Mouse (Mus musculus) lung, postnatal 14 days (tissue): ENCODE results near the gene Cyp1a1.
"Not testable (repeated sequence)": the region's sequence is repeated elsewhere in the genome, so short reads cannot be mapped to it uniquely, and the experiment has no call there.

Source experiments
- DNase-seq: peaks from one replicate; pipeline ENCODE4 v3.0.0; 2021

Cyp1a1 gene

DNA sequence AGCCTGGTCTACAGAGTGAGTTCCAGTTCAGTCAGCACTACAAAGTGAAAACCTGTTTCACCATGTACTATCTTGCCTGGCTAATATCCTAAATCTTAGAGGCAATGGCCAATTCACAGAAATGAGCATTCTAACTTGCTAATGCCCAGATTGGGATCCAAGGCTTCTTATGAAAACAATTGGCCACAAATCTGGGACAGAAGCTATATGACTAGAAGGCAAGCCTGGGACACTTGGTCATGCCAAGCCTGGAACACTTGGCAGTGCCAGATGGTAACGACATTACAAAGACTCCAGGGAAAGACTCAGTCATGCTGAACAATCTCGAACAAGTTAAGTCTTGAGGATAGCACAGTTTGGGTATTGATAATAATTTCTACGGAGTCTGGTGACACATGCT lies 18.8 kb downstream of the Cyp1a1 start:
- DNase-seq, result no peak

DNA sequence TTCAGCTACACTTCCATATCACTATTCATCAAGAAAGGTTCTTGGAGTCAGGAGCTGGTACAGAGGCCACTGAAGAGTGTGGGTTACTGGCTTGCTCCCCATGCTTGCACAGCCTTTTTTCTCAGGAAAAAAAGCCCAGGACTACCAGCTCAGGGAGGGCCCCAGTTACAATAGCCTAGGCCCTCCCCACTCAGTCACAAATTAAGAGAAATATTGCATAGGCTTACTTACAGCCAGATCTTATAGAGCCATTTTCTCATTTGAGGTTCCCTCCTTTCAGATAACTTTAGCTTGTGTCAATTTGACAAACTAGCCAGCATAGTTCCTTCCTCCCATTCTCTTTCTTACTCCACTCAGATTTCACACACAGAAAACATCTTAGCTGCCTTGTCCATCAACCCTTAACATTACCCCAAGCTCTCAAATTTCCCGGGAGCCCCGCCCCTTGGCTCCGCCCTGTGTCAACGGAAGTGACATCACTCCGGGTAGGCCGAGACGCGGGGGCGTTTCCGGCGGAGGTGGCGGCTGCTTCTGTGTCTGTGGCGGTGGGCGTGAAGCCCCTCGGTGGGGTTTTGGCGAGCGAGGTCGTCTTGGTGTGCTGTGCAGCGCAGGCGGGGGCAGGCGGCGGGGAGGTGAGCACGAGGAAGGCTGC lies 20.5 kb downstream of the Cyp1a1 start, which contains the start of gene Edc3:
Gene Edc3, plus strand, starts transcription at position 473 of the 652 bp plus-strand sequence.
- DNase-seq, result peak; percentile 94

DNA sequence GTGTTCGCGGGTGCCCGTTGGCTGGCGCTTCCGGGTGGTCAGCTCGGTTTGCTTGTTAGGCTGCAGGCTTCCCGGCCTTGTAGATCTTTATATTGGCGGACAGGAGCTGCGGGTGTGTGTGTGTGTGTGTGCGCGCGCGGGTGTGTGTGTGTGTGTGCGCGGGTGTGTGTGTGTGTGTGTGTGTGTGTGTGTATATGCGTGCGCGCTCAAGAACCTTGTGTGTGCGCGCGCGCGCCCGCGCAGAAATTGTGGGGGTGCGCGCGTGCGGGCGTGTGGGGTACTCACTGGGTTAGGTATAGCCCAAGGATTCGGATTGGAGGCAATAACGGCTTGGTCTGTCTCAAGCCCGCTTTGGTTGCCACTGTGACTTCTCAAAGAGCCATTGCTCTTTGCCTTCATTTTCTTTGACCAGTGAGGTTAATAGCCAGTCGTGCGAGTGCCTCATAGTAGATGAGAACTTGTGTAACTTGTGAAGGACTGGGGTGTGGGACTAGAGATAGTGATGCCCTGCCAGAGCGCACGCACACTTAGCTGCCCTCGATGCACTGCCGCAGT lies 21.1 kb downstream of the Cyp1a1 start:
- peak; percentile 55 for DNase-seq

GRCm38 (mm10) chr9:57710214-57710613 lies 22.5 kb downstream of the Cyp1a1 start:
- DNase-seq, result not testable (repeated sequence)

GRCm38 (mm10) chr9:57712194-57712593 lies 24.5 kb downstream of the Cyp1a1 start:
- no peak for DNase-seq

DNA sequence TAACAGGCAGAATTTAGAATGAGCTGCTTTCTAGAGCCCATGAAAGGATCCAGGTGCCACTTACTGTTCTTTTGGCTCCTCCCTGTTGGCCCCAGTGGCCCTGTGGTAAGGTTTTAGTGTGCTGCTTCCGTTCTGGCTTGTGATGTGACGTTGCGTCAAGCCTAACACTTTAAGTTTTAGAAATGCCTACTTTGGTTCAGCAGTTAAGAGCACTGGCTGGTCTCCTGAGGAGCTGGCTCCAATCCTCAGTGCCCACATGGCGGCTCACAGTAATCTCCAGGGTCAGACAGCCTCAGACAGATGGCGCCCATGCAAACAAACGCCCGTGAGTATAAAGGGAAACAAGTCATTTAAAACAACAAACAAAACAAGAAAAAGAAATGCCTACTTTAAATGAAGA lies 30.7 kb downstream of the Cyp1a1 start:
- no peak for DNase-seq

- DNase-seq, result no peak
These were observed 33.0 kb downstream of the Cyp1a1 start for GRCm38 (mm10) chr9:57720736-57721135.

DNA sequence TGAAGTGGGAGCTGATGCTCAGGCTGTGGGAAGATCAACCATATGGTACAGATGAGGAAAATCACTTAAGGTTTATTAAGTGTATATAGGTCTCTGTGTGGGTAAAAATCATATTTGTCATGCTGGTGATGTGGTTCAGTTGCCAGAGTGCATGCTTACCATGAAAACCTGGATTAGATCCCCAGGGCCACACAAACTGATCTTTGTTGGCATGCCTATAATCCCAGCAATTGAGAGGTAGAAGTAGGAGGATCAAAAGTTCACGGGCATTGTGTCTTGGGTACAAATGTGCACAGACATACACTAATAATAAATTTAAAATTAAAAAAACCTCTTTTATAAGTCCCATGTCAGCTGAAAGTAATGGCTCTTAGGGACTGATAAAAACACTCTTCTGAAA lies 34.6 kb downstream of the Cyp1a1 start:
- DNase-seq, result no peak

DNA sequence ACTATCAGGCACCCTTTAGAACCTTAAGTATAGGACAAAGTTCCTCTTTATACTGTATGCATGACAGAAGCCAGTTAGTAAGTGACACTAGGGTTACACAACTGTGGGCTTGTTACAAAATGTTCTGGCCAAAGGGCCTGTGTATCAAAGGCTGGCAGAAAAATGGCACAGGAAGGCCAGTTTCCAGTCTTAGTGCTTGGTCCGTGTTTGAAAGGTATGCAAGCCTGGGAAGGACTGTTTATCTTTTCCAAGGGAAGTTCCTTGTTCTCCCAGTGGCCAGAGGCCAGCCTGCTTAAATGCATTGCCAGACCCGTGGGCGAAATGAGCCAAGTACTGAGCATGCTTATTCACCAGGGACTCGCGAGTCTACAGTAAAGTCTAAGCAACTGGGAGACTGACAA lies 35.6 kb downstream of the Cyp1a1 start:
- peak; percentile 77 for DNase-seq

DNA sequence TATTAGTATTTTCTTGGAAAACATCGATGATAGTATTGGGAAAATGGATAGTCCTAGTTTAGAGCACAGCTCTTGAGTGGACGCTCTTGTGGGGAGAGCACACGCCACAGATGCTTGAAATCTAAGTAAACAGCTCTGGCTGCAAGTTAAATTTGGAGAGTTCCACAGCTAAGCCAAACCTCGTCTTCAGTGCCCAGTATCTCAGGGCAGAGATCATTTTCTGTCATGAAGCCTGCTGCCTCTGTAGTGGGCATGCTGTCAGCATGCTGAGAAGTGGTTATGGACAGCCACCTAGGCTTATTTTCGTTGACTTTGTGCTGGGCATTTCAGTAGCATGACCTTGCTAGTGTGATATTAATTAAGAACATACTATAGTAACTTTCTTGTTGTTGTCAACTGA lies 36.1 kb downstream of the Cyp1a1 start:
- no peak for DNase-seq

DNA sequence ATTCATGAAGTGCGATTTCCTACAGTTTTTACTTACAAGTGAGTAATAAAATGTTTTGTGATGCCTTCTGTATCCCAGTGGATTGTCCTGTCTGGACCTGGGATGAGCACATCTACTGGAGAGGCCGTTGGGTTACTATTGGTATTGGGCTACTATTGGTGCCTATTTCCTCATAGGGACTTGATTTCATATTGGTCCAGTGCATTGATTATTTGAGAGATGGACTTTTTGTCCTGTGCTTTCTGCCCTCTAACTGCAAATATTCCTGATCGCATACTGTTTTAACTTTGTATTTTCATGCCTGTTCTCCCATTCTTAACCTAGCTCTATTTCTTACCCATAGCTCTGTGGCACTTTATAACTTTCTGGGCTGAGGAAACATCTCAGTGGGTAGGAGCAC lies 37.0 kb downstream of the Cyp1a1 start:
- no peak for DNase-seq

DNA sequence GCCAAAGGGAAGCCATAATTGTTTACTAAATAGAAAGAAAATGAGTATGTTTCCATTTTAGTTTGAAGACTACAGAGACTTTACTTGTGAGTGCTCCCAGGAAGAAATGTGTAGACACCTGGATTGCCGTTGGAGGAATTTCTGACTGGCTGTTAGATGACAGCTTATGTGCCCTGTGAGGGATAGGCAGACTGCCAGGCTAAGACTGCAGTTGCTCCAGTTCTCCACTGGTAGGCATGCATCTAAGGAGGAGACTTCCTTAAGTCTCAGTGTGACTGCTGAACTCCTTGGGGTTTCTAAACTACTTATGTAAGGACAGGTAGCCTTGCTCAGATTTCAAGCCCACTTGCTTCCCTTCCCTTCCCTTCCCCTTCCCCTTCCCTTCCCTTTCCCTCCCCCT lies 40.6 kb downstream of the Cyp1a1 start:
- no peak for DNase-seq

DNA sequence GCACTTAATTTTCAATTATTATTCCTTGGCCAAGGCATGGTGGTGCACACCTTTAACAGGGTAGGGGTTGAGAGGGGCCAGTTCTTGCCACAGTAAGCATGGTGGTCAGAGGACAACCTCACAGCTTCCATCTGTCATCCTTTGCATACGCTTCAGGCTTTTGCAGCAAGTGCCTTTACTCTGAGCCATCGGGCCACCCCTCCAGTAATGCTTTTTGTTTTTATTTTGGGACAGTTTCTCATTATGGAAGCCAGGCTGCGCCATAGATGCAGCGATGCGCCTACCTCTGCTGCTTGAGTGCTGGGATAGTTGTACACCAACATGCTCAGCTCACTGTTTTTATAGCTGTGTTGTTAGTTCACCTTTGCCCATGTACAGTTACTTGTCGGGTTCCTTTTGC lies 45.9 kb downstream of the Cyp1a1 start:
- no peak for DNase-seq

GRCm38 (mm10) chr9:57739863-57740262 lies 52.1 kb downstream of the Cyp1a1 start:
- no peak for DNase-seq

- peak; percentile 58 for DNase-seq
These were observed 56.8 kb downstream of the Cyp1a1 start for GRCm38 (mm10) chr9:57744462-57745091.

- no peak for DNase-seq
These were observed 59.3 kb downstream of the Cyp1a1 start for GRCm38 (mm10) chr9:57747067-57747466.

GRCm38 (mm10) chr9:57748137-57748536 lies 60.4 kb downstream of the Cyp1a1 start:
- no peak for DNase-seq

- no peak for DNase-seq
These were observed 61.1 kb downstream of the Cyp1a1 start for GRCm38 (mm10) chr9:57748831-57749230.

DNA sequence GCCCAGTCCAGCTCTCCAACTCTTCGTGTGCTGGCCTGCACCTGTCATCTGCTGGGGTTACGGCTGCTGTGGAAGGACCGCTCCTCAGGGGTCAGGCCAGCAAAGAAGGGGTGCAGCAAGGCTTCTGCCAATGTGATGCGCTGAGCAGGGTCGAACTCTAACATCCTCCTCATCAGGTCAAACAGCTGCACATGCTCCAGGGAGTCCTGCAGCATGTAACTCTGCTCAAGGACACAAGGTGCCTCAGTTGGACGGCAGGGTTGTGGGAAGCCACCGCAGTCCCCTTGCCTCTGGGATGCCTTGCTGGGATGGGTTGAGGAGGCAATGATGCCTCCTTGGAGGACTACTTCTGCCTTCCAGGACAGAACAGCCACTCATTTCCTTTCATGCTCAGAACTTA lies 63.2 kb downstream of the Cyp1a1 start:
- no peak for DNase-seq
